Mouse (Mus musculus) liver, embryonic 16.5 days (tissue): ENCODE data around the gene Gsta4. TPM values are rescaled to one million over a fixed set of nuclear protein-coding genes. Genes with fewer than 3 reads are reported as not detected.

Experiments
- ATAC-seq: fragments of 200-750 bp; cut with Nextera tagmentation; 2 replicates; pipeline ENCODE4 v1.8.0; 2017; ENCODE audit warnings: low read depth, mild to moderate bottlenecking, moderate number of reproducible peaks, moderate library complexity
- H3K27ac ChIP-seq: fragments of 300-500 bp; sonication (generic); 2 replicates; pipeline ENCODE4 v1.5.1; 2014; ENCODE audit warnings: mild to moderate bottlenecking, low read length
- H3K27me3 ChIP-seq: fragments of 300-500 bp; sonication (generic); 2 replicates; pipeline ENCODE4 v1.6.1; 2014; ENCODE audit warnings: low read depth, low read length, mixed read lengths; ENCODE audit not compliant: control insufficient read depth, insufficient read depth
- H3K36me3 ChIP-seq: fragments of 300-500 bp; sonication (generic); 2 replicates; pipeline ENCODE4 v1.6.1; 2014; ENCODE audit warnings: mild to moderate bottlenecking; ENCODE audit not compliant: control insufficient read depth, insufficient read depth
- H3K4me1 ChIP-seq: fragments of 300-500 bp; sonication (generic); 2 replicates; pipeline ENCODE4 v1.6.1; 2014; ENCODE audit warnings: low read depth, low read length, mixed read lengths; ENCODE audit not compliant: control insufficient read depth
- H3K4me2 ChIP-seq: fragments of 300-500 bp; sonication (generic); 2 replicates; pipeline ENCODE4 v1.6.1; 2014; ENCODE audit warnings: low read depth, low read length, mixed read lengths
- H3K4me3 ChIP-seq: fragments of 300-500 bp; sonication (generic); 2 replicates; pipeline ENCODE4 v1.5.1; 2014; ENCODE audit warnings: low read depth, mild to moderate bottlenecking, low read length
- H3K9ac ChIP-seq: fragments of 300-500 bp; sonication (generic); 2 replicates; pipeline ENCODE4 v1.6.1; 2014; ENCODE audit warnings: low read depth, low read length
- H3K9me3 ChIP-seq: fragments of 300-500 bp; sonication (generic); replicated peaks from 2 replicates; pipeline ENCODE4 v1.6.1; 2016; ENCODE audit warnings: low read length; ENCODE audit not compliant: control insufficient read depth
- WGBS: fragments of 180-500 bp; shearing (Covaris S2); extraction: QIAGEN DNeasy Blood & Tissue Kit; methylation state at CpG from one replicate; pipeline ENCODE4 v1.1.7; 2014; ENCODE audit not compliant: insufficient replicate concordance; 5-methylcytosine and 5-hydroxymethylcytosine counted together
- polyA plus RNA-seq: library from polyadenylated mRNA; unstranded; fragments of >200 nt; fragmentation: Nextera tagmentation; extraction: Ambion mirVana; gene quantifications from 2 replicates; pipeline ENCODE4 v1.2.1, GENCODE M21; 2015

Gsta4 gene
- polyA plus RNA-seq, 1 experiment from 2014 or later, result 44.1 TPM

DNA sequence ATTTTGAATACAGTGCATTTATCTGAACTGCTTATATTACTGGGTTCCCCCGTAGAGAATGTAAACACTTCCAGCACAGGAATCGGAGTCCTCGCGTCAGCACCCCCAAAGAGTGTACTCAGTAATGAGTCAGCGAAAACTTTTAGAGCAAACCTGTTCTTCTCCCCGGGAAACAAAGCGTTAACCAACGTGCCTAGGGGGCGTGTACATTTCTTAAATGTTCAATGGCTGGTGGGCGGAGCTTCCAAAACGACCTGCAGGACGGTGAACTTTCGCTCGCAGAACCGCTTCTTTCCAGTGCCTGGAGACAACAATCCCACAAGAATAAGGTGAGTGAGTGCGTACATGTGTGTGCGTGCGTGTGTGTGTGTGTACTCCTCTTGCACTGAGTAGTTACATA lies 9.2 kb downstream of the Gsta4 start:
- no peaks in the 10 kb centered on the region for H3K9me3 ChIP-seq
- H3K27me3 ChIP-seq, result no peaks in the 10 kb centered on the region
- H3K9ac ChIP-seq, result peak overlapping the region; percentile 8
- peak overlapping the region; percentile 37; the same call in 1 of the 2 replicates for H3K27ac ChIP-seq
- H3K4me3 ChIP-seq, result peak overlapping the region; percentile 58
- ATAC-seq, result peak; percentile 61
- under 1% methylated on average over 18 of the region's 18 CpGs for WGBS
- no peaks in the 10 kb centered on the region for H3K36me3 ChIP-seq
- peak overlapping the region; percentile 76 for H3K4me2 ChIP-seq
- H3K4me1 ChIP-seq, result peaks cover 40% of the 10 kb centered on the region

DNA sequence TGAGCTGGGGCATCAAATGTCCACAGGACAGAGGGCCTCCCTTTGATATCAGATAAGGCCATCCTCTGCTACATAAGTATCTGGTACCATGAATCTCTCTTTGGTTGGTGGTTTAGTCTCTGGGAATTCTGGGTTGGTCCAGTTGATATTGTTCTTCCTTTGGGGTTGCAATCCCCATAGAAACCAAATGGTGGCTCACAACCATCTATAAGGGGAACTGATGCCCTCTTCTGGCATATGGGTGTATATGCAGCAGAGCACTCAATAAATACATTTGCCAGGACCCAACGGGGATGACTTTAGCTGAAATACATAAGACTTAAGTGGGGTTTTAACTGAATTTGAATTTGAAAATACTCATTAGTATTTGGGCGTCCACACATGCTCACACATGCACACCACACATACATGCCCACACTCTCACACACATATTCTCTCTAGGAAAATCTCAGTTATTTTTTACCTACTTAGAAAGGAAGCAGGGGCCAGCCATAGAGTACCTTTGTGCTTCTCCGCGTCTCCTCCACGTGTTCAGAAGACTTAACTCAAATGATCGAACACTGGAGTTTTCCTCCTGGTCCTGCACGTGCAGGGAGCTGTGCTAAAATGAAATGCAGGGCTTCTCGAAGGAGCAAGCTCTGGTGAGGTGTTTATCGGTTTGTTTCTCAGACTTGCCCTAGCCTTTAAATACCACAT lies 11.5 kb downstream of the Gsta4 start:
- no peak for ATAC-seq
- no peaks in the 10 kb centered on the region for H3K36me3 ChIP-seq
- H3K9me3 ChIP-seq, result no peaks in the 10 kb centered on the region
- peaks cover 28% of the 10 kb centered on the region for H3K4me1 ChIP-seq
- no peak overlapping the region for H3K4me3 ChIP-seq
- H3K4me2 ChIP-seq, result no peak overlapping the region
- no peaks in the 10 kb centered on the region for H3K27me3 ChIP-seq
- no peak overlapping the region for H3K27ac ChIP-seq
- H3K9ac ChIP-seq, result no peak overlapping the region
- WGBS, result 40% methylated on average over 9 of the region's 9 CpGs

DNA sequence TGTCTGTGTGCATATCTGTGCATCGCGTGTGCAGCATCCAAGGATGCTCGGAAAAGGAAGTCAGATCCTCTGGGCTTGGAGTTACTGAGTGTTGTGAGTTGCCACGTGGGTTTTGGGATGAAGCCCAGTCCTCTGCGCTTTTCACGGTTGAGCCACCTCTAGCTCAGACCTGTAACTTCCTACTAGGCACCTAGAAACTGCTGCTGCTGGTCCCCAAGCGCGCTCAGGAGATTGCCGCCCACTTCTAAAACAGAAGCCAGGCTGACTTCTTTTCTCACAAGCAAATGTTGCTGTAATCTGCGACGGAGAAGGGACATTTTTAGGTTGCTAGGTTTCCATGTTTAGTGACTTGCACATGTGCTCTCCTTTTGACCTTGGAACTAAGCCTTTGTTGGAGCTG lies 12.5 kb downstream of the Gsta4 start:
- H3K36me3 ChIP-seq, result no peaks in the 10 kb centered on the region
- H3K27me3 ChIP-seq, result no peaks in the 10 kb centered on the region
- no peaks in the 10 kb centered on the region for H3K9me3 ChIP-seq
- no peak overlapping the region for H3K9ac ChIP-seq
- 73% methylated on average over 11 of the region's 11 CpGs for WGBS
- peaks cover 24% of the 10 kb centered on the region for H3K4me1 ChIP-seq
- no peak for ATAC-seq
- H3K4me3 ChIP-seq, result no peak overlapping the region
- no peak overlapping the region for H3K27ac ChIP-seq
- H3K4me2 ChIP-seq, result no peak overlapping the region

DNA sequence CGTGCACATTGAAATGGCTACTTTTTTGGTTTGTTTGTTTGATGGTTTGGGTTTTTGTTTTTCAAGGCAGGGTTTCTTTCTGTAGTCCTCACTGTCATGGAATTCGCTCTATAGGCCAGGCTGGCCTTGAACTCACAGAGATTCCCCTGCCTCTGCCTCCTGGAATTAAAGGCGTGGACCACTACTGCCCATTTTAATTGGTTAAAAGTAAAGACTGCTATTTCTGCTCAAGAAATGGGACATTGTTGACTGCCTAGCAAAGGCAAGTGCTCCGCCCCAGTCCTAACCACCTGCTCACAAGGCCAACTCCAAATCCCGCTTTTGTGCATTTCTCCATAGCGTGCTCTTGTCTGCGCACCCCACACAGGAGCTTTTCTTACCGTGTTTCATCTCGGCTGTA lies 15.2 kb downstream of the Gsta4 start:
- H3K27me3 ChIP-seq, result no peaks in the 10 kb centered on the region
- H3K27ac ChIP-seq, result no peak overlapping the region
- no peaks in the 10 kb centered on the region for H3K36me3 ChIP-seq
- peaks cover 5% of the 10 kb centered on the region for H3K4me1 ChIP-seq
- H3K4me3 ChIP-seq, result no peak overlapping the region
- ATAC-seq, result no peak
- no peaks in the 10 kb centered on the region for H3K9me3 ChIP-seq
- no peak overlapping the region for H3K9ac ChIP-seq
- WGBS, result 82% methylated on average over 9 of the region's 9 CpGs
- no peak overlapping the region for H3K4me2 ChIP-seq

DNA sequence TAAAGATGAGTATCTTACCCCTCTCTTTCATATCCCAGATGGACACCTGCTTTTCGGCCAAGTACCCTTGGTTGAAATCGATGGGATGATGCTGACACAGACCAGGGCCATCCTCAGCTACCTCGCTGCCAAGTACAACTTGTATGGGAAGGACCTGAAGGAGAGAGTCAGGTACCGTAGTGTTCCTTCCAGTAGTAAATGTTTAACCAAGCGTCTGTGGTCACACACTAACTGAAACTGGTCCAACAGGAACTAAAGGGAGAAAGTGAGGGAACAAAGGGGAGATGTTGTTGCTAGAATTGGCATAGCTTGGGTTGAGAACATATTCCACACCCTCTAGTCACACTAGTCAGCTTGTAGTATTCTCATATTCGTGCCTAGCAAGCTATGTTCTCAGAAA lies 21.6 kb downstream of the Gsta4 start:
- Histone ChIP-seq H3K27me3 (no peaks in the 10 kb centered on the region), H3K4me3 (no peak overlapping the region), H3K4me2 (no peak overlapping the region), H3K27ac (no peak overlapping the region), H3K36me3 (no peaks in the 10 kb centered on the region), H3K9ac (no peak overlapping the region), H3K9me3 (no peaks in the 10 kb centered on the region), H3K4me1 (no peaks in the 10 kb centered on the region)
- 56% methylated on average over 6 of the region's 6 CpGs for WGBS
- no peak for ATAC-seq

DNA sequence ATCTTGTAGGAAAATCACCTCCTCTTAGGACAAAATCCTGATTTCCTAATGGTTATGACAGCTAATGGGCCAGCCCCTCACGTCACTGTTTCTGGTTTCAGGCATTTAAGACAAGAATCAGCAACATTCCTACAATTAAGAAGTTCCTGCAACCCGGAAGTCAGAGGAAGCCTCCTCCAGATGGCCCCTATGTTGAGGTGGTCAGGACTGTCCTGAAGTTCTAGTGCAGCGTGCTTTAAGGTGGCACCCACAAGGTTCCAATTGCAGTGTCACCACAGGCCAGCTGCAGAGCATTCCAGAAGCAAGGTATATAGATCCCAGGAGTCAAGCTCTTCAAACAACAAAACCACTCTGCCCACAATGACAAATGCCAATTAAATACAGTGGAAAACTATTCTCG lies 26.4 kb downstream of the Gsta4 start:
- Histone ChIP-seq H3K27ac (no peak overlapping the region), H3K9ac (no peak overlapping the region), H3K9me3 (no peaks in the 10 kb centered on the region), H3K4me1 (no peaks in the 10 kb centered on the region), H3K36me3 (no peaks in the 10 kb centered on the region), H3K27me3 (no peaks in the 10 kb centered on the region), H3K4me3 (no peak overlapping the region), H3K4me2 (no peak overlapping the region)
- ATAC-seq, result no peak
- 34% methylated on average over 4 of the region's 4 CpGs for WGBS

DNA sequence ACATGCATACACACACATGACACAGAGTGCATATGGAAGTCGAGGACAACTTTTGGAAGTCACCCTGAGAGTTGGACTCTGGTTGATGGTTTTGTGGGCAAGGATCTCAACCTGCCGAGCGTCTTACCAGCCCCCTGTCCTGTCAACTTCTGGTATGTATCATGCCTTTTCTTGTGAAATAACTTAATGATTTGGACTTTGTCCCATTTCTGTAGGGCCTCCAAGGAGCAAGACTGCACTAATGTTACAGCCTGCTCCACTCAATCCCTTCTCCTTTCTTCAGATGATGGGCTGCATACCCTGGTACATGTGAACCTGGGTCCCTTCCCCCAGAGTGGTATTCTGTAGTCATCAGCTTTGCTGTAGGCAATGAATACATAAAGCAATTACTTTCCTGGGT lies 27.5 kb downstream of the Gsta4 start:
- H3K36me3 ChIP-seq, result no peaks in the 10 kb centered on the region
- H3K4me1 ChIP-seq, result no peaks in the 10 kb centered on the region
- no peak overlapping the region for H3K27ac ChIP-seq
- H3K9ac ChIP-seq, result no peak overlapping the region
- no peaks in the 10 kb centered on the region for H3K27me3 ChIP-seq
- no peaks in the 10 kb centered on the region for H3K9me3 ChIP-seq
- 75% methylated on average over 3 of the region's 3 CpGs for WGBS
- H3K4me3 ChIP-seq, result no peak overlapping the region
- H3K4me2 ChIP-seq, result no peak overlapping the region
- no peak for ATAC-seq

DNA sequence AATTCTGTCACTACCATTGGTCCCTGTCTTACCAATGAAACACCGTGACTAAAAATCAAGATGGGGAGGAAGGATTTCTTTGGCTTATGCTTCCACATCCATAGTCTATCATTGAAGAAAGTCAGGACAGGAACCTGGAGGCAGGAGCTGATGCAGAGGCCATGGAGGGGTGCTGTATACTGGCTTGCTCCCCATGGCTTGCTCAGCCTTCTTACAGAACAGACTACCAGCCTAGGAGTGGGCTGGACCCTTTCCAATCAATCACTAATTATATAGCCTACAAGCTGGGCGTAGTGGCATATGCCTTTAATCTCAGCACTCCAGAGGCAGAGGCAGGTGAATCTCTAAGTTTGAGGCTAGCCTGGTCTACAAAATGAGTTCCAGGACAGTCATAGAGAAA lies 28.2 kb downstream of the Gsta4 start:
- Histone ChIP-seq H3K9ac (no peak overlapping the region), H3K4me1 (no peaks in the 10 kb centered on the region), H3K9me3 (no peaks in the 10 kb centered on the region), H3K27me3 (no peaks in the 10 kb centered on the region), H3K4me3 (no peak overlapping the region), H3K36me3 (no peaks in the 10 kb centered on the region), H3K4me2 (no peak overlapping the region), H3K27ac (no peak overlapping the region)
- WGBS, result 71% methylated on average over 2 of the region's 2 CpGs
- ATAC-seq, result no peak

DNA sequence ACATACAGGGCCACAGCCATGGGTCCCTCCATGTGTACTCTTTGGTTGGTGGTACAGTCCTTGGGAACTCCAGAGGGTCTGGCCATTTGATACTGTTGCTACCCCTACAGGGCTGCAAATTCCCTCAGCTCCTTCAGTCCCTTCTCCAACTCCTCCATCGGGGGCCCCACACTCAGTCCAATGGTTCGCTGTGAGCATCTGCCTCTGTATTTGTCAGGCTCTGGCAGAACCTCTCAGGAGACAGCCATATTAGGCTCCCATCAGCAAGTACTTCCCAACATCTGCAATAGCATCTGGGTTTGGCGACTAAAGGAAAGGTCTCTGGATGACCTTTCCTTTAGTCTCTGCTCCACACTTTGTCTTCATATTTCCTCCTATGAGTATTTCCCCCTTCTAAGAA lies 28.9 kb downstream of the Gsta4 start:
- no peaks in the 10 kb centered on the region for H3K9me3 ChIP-seq
- no peak for ATAC-seq
- no peak overlapping the region for H3K4me3 ChIP-seq
- H3K27ac ChIP-seq, result no peak overlapping the region
- no peaks in the 10 kb centered on the region for H3K27me3 ChIP-seq
- H3K9ac ChIP-seq, result no peak overlapping the region
- H3K4me1 ChIP-seq, result no peaks in the 10 kb centered on the region
- H3K4me2 ChIP-seq, result no peak overlapping the region
- no peaks in the 10 kb centered on the region for H3K36me3 ChIP-seq
- WGBS, result 64% methylated on average over 3 of the region's 3 CpGs
